Mouse (Mus musculus): ENCODE data around the gene A230050P20Rik.

- TF ChIP-seq CTCF (IDR thresholded peaks at IDR 0.05; ENCODE audit: extremely low read depth, insufficient read depth, insufficient read length, insufficient replicate concordance) = no peak
- TF ChIP-seq POLR2A (IDR thresholded peaks at IDR 0.05; ENCODE audit: low read depth, low read length) = no peak
These were observed 11.3 kb upstream of the A230050P20Rik start for GRCm38 (mm10) chr9:20857131-20857530.
